Mouse (Mus musculus) heart, postnatal 36 days (tissue): Measurements from ENCODE around the gene Kcnk4. TPM values are rescaled to one million over a fixed set of nuclear protein-coding genes. Genes with fewer than 3 reads are reported as not detected.
"Not testable (repeated sequence)": the region's sequence is repeated elsewhere in the genome, so short reads cannot be mapped to it uniquely, and the experiment has no call there.

Experiments used
- DNase-seq, 2 experiments: peaks; one replicate each; pipeline ENCODE4 v3.0.0; 2021 to 2022
- intact Hi-C: fragments of 180-260 bp; cut with DNase I; formaldehyde crosslinking; loops from one replicate; pipeline ENCODE4 v1.15.1; 2025
- total RNA-seq, 2 experiments: library from RNA; stranded (reverse); gene quantifications; 2 replicates each; pipeline ENCODE4 v1.2.3; 2021

Kcnk4 gene
- total RNA-seq, 2 experiments from 2014 or later: not detected

DNA sequence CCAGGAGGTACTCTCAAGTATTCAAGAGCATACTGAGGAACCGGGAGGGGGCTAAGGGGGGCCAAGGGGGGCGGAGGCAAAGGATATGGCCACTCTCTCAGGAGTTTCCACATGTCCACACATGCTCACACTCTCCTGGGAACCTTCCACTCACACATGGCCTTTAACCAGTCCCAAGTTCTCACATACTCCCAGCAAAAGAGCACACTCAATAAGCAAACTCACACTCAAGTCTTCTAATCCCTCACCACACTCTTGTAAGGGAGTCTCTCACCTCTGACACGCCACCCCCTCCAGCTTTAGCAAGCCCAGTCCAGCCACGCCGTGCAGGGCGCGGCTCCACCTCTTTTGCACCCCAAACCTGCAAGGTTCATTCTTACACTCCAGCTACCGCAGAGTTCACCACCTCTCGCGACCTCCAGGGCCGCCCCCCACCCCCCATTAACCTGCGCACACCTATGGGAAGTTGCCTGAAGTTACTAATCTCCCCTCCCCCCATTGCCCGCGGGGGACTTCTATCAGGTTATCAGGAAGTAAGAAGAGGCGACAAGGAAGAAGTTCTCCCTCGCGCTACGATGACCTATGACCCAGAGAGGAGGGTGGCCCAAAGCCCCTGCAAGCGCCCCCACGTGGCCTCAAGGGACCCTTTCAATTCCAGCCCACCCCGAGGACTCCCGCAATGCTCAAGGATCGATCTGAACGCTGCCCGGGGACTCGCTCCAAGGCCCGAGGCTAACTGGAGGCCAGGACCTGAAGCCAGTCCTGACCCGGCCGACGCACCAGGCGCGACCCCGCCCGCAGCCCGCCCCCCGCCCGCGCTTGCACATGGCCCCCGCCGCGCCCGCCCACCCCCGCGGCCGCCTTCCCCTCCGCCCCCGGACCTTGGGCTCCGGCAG lies 13.3 kb downstream of the Kcnk4 start:
- DNase-seq: peak in 1 of 2 experiments; percentile 44
- intact Hi-C loops: loop anchor here (10.0 kb wide), 1 partner anchor 274 kb away; no protein-coding TSS in a partner anchor

GRCm38 (mm10) chr19:6919876-6920740 lies 14.2 kb downstream of the Kcnk4 start:
- DNase-seq: no peak
- intact Hi-C loops: loop anchor here (10.0 kb wide), 1 partner anchor 275 kb away; no protein-coding TSS in a partner anchor

DNA sequence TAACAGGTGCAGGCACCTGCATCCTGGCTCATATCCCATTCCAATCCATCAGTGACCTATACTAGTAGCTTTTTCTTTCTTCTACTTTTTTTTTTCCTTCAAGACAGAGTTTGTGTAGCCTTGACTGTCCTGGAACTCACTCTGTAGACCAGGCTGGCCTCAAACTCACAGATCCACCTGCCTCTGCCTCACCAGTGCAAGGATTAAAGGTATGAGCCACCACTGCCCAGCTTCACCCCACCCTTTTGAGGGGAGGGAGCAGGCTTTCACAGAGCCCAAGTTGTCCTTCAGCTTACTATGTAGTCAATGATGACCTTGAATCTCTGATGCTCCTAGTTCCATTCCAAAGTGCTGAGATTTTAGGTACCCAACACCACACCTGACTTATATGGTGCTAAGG lies 14.9 kb downstream of the Kcnk4 start:
- intact Hi-C loops: no loop called here

GRCm38 (mm10) chr19:6918321-6918720 lies 16.0 kb downstream of the Kcnk4 start:
- intact Hi-C loops: no loop called here
- DNase-seq: no peak

More for the DNA sequence above, 14.9 kb downstream of the Kcnk4 start:
- DNase-seq: no peak

- intact Hi-C loops: no loop called here
- no peak for DNase-seq
Observed at GRCm38 (mm10) chr19:6916496-6916895, 17.8 kb downstream of the Kcnk4 start.

DNA sequence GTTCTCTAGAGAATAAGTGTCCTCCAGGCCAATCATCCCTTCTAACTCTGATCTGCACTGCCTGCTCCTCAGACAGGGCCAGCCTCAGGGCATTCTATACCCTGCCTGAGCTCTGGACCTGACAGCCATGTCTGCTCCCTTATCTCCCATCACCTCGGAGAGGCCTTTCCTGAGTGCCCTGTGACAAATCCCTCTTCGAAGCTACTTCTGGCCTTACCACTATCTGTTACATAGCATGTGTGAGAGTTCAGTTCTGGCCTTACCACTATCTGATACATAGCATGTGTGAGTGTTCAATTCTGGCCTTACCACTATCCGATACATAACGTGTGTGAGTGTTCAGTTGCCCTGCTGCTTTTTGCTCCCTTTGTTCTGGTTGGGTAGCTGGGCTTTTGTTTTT lies 19.0 kb downstream of the Kcnk4 start:
- no peak for DNase-seq
- intact Hi-C loops: no loop called here

DNA sequence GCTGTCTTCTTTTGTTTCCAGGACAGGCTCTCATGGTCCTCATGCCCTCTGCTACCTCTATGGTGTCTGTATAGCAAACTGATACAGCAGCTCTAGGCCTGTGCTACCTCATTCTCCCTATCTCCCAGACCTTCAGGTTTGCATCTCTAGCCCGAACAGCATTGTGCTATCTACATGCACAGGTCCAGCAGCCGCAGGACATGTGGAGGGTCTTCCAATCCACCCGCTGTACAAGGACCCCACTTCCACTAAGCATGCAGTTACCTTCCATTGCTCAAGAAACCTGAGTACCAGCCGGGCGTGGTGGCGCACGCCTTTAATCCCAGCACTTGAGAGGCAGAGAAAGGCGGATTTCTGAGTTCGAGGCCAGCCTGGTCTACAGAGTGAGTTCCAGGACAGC lies 19.8 kb downstream of the Kcnk4 start:
- intact Hi-C loops: no loop called here
- no peak for DNase-seq

DNA sequence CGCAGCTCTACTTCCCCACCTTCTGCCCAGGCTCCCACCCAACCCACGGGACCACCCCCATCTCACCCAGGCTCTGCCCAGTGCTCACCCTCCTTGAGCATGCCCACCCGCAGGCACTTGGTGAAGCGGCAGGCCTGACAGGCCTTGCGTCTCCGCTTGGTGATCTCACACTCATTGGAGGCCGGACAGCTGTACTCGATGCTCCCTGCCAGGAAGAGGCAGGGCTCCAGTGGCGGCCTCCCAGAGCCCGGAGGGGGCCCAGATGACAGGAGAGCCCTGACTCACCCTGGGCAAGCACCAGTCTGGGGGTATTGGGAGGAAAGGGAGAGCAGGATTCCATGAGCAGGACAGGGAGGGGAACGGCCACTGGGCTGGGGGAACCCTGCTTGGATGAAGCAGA lies 20.3 kb downstream of the Kcnk4 start:
- DNase-seq: no peak
- intact Hi-C loops: no loop called here

- DNase-seq: no peak
- intact Hi-C loops: no loop called here
Observed at GRCm38 (mm10) chr19:6913036-6913435, 21.3 kb downstream of the Kcnk4 start.

DNA sequence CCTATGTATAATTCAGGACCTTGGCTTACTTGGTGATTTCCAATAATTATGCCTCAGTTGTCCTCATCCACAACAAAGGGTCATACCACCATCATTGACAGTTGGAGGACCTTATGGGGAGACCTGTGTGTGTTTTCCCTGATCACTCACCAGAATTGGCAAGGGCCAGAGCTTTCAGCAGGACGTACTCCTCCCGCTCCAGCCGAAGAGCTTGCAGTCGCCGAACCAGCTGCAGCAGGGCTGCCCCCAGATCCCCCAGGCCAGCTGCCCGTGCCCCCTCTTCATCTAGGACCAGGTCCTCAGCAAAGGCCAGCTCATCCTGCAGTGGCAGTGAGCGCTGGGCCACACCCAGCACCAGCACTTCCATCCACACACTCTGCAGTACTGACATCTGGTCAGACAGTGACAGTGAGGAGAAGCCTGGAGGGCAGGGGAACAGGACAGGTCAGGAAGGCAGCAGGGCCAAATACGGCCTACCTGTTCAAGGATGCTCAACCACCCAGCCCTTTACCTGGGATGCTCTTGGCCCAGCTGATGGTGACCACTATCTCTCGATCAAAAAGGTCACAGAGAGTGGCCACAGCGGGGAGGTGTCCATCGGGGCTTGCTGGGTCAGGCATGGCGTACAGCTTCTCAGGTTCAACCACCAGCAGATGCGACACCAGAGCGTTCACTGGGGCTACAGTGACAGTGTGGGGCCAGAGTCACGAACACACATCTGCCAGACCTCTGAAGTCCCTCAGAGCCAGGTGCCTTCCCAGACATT lies 21.9 kb downstream of the Kcnk4 start:
- intact Hi-C loops: no loop called here
- no peak for DNase-seq

GRCm38 (mm10) chr19:6911101-6912074 lies 22.9 kb downstream of the Kcnk4 start:
- intact Hi-C loops: no loop called here
- DNase-seq: no peak

GRCm38 (mm10) chr19:6910306-6910705 lies 24.0 kb downstream of the Kcnk4 start:
- intact Hi-C loops: not testable (repeated sequence)
- peak in 1 of 2 experiments; percentile 45 for DNase-seq

DNA sequence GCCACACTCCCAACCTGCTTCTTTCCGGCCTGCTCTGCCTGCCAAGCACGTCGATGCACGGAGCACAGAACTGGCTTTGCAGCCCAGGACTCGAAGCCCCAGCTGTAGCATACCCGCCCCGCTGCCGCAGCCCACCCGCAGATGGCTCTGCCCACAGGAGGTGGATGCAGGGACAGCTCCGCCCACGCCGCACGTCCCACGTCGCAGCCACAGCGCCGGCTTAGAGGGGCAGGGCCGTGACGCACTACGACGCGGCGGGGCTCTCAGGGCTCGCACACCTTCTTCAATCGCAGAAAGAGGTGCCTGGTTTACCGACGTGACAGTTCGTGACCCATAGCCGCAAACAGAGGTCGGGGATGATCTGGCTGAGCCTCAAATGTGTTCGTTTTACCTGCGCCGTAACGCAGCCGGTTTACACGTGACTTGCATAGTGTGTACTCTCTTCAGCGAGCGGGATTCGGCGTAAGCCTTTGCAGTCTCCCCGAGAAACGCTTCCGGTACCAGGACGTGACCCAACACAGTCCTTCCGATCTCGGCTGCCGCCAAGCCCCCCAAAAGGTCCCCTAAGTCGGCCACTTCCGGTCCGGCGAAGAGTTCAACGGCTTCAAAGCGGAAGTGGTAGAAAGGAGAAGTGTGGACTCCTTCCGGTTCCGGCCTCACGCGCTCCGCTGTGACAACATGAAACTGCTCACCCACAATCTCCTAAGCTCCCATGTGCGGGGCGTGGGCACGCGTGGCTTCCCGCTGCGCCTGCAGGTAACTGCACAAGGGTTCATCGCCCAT lies 24.6 kb downstream of the Kcnk4 start, which contains the start of the genes Trmt112 and Prdx5:
Gene Trmt112, plus strand, starts transcription at position 192 of the 783 bp plus-strand sequence.
Gene Prdx5, minus strand, starts transcription at position 600 of the 783 bp plus-strand sequence.
- intact Hi-C loops: loop anchor here (2.0 kb wide), 2 partner anchors 39 to 69 kb away; partner anchors contain the start of gene Rps6ka4
- DNase-seq: peak; percentile 84 to 85

GRCm38 (mm10) chr19:6909021-6909420 lies 25.3 kb downstream of the Kcnk4 start:
- no peak for DNase-seq
- intact Hi-C loops: loop anchor here (2.0 kb wide), 2 partner anchors 38 to 68 kb away; partner anchors contain the start of gene Rps6ka4

- DNase-seq: no peak
- intact Hi-C loops: loop anchor here (2.0 kb wide), 2 partner anchors 37 to 67 kb away; partner anchors contain the start of gene Rps6ka4
Observed at GRCm38 (mm10) chr19:6907811-6908540, 26.3 kb downstream of the Kcnk4 start.

- no peak for DNase-seq
- intact Hi-C loops: no loop called here
Observed at GRCm38 (mm10) chr19:6907094-6907493, 27.2 kb downstream of the Kcnk4 start.

DNA sequence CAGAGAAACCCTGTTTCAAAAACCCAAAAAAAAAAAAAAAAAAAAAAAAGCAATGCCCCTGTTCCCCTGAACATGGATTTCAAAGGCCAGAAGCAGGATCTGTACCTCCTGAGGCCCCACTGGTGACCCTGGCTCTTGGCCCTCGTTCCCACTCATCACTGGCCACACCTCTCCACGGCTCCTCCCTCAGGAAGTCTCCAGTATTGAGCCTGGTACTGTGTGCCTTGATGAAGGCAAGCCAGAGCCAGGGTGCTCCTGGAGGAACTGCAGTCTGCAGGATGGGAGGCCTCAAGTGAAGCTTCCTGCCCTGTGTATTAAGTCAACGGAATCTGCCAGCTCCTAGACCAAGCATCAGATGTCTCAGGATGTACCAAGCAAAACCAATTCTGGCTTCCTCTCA lies 28.1 kb downstream of the Kcnk4 start:
- no peak for DNase-seq
- intact Hi-C loops: no loop called here
